Mouse (Mus musculus) liver, embryonic 14.5 days (tissue): Measurements from ENCODE around the gene Reln.

Source experiments
- CTCF ChIP-seq: IDR thresholded peaks from 2 replicates; pipeline ENCODE4 v1.5.1; 2016; ENCODE audit warnings: antibody characterized with exemption, low read depth, control low read depth
- EP300 ChIP-seq: IDR thresholded peaks from 2 replicates; pipeline ENCODE4 v1.6.1; 2016; ENCODE audit warnings: antibody characterized with exemption, low read depth

DNA sequence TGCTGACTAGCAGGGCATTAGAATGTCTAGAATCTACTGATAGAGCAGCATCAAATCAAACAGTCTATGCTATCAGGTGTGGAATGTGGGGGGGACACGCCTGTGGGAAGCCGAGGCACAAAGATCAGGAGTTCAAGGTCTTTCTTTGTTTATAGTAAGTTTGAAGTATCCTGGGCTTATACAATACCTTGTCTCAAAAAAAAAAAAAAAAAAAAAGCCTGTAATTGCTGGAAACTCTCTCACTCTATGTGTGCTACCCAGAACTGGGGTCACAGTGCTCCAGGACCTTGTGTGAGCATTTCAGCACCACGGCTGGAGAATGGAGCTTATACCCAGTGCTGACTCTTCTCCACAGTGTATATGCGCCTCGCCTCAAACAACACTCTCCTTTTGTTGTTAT lies 43.7 kb downstream of the Reln start:
- TF ChIP-seq CTCF (no peak), EP300 (no peak)
